Mouse (Mus musculus): Measurements from ENCODE around the gene H2afv. TPM values are rescaled to one million over a fixed set of nuclear protein-coding genes. Genes with fewer than 3 reads are reported as not detected.

Gene H2afv
- polyA plus RNA-seq, 1 experiment = 106 TPM

DNA sequence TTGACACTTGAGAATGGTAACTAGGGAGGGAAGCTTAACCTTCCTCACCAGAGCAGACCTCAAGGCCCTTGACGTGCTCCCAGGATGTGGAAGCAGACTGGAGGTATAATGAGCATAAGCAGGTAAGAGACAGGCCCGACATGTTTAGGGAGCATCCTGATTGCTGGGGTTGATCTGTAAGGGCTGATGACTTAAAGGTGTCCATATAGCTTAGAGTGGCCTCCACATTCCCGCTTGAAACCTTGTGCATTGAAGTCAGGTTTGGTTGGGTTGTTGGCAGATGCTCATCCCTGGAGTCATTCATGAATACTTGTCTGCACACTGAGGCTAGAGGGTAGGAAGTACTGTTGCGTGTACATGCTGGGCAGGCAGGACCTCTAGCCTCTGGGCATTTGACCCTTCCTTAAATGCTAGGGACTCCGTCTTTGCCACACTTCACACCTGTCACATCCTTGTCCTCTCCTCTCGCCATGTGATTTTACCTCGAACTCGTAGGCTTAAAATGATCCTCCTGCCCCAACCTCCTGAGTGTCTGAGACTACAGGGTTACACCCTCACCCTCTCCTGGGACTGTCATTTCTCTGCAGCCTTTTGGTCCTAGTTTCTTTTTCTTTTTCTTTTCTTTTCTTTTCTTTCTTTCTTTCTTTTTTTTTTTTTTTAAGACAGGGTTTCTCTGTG lies 53.7 kb downstream of the H2afv start:
- WGBS = 57% methylated on average over 8 of the region's 8 CpGs
- DNase-seq = peak; percentile 16 to 25

GRCm38 (mm10) chr11:6389483-6389921 lies 54.7 kb downstream of the H2afv start:
- Histone ChIP-seq H3K4me3 (replicated peaks; ENCODE audit: insufficient read depth, low read depth, low read length) (peak overlapping the region; percentile 98), H3K27me3 (ENCODE audit: control insufficient read depth, insufficient read depth, low read length) (no peaks in the 10 kb centered on the region), H3K27ac (ENCODE audit: insufficient read depth, low read length) (peak overlapping the region; percentile 81), H3K4me1 (ENCODE audit: control insufficient read depth, insufficient read depth, low read length) (peaks cover 20% of the 10 kb centered on the region)
- peak in 1 of 2 experiments; percentile 65 for DNase-seq
- 1% methylated on average over 42 of the region's 43 CpGs for WGBS
- TF ChIP-seq CTCF (IDR thresholded peaks at IDR 0.05; ENCODE audit: borderline replicate concordance, insufficient read depth, low read depth, low read length) (no peak), POLR2A (IDR thresholded peaks at IDR 0.05; ENCODE audit: borderline replicate concordance, insufficient read depth, low read length) (no peak)

More for the DNA sequence above, 53.7 kb downstream of the H2afv start:
- H3K4me3 ChIP-seq (replicated peaks; ENCODE audit: insufficient read depth, low read depth, low read length) = peak overlapping the region; percentile 98
- no peak overlapping the region for H3K27ac ChIP-seq (ENCODE audit: insufficient read depth, low read length)
- H3K4me1 ChIP-seq (ENCODE audit: control insufficient read depth, insufficient read depth, low read length) = peaks cover 28% of the 10 kb centered on the region
- TF ChIP-seq CTCF (IDR thresholded peaks at IDR 0.05; ENCODE audit: borderline replicate concordance, insufficient read depth, low read depth, low read length) (no peak), POLR2A (IDR thresholded peaks at IDR 0.05; ENCODE audit: borderline replicate concordance, insufficient read depth, low read length) (no peak)
- no peaks in the 10 kb centered on the region for H3K27me3 ChIP-seq (ENCODE audit: control insufficient read depth, insufficient read depth, low read length)

DNA sequence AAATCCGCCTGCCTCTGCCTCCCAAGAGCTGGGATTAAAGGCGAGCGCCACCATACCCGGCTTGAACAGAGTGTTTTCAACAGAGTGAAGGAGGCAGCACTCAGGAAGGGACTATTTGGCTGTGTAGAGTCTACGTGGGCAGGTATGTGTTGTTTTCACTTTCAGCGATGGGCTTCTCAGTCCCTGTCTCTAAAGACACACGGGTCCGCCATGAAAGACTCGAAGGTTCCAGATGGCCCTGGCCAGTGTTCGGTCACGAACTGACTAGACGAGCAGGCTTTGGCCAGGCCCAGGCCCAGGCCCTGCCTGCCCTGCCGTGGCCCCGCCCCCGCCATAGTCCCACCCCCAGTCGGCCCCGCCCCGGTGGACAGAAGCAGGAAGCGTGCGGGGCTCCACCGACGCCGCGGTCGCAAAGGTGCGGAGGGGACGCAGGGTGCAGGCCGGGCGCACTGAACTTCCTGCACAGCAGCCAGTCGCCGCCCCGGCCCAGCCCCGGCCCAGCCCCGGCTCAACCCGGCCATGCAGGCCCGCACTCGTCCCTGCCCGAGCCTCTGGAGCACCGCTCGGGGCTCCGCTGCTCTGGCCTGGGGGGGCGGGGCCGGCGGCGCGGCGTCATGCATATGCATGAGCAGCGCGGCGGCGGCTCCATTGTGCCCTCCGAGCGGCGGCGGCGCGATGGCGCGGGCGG lies 55.4 kb downstream of the H2afv start, which contains the start of gene Zmiz2:
Gene Zmiz2, plus strand, starts transcription at position 349 of the 688 bp plus-strand sequence.
- Histone ChIP-seq H3K4me3 (replicated peaks; ENCODE audit: insufficient read depth, low read depth, low read length) (peak within 1 kb of the TSS; percentile 98), H3K27ac (ENCODE audit: insufficient read depth, low read length) (peak within 1 kb of the TSS; percentile 84), H3K27me3 (ENCODE audit: control insufficient read depth, insufficient read depth, low read length) (no peaks in the 10 kb centered on the region), H3K4me1 (ENCODE audit: control insufficient read depth, insufficient read depth, low read length) (peaks cover 14% of the 10 kb centered on the region)
- DNase-seq = peak; percentile 96
- 4% methylated on average over 55 of the region's 60 CpGs for WGBS
- TF ChIP-seq CTCF (IDR thresholded peaks at IDR 0.05; ENCODE audit: borderline replicate concordance, insufficient read depth, low read depth, low read length) = no peak
- TF ChIP-seq POLR2A (IDR thresholded peaks at IDR 0.05; ENCODE audit: borderline replicate concordance, insufficient read depth, low read length) = peak; percentile 77; the same call in 1 of the 2 replicates

DNA sequence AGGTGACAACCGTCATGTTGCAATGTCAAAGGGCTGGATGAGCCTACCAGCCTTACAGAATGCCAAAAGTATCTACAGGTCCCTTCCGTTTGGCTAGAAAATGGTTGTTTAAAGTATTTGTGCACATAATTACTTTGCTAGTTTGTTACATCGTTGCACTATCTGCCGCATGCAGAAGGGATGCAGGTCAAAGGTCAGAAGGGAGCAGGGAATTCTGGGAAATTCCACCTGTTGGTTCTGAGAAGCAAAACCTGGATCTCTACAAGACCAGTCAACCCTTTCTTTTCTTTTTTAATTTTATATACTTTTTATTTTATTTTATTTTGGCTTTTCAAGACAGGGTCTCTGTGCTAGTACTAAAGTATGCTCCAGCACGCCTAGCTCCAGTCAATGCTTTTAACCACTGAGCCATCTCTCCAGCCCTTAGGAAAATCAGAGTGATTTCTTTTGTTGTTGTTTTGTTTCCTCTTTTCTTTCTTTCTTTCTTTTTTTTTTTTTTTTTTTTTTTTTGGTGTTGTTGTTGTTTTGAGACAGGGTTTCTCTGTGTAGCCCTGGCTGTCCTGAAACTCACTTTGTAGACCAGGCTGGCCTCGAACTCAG lies 56.0 kb downstream of the H2afv start:
- 93% methylated on average over 6 of the region's 6 CpGs for WGBS
- Histone ChIP-seq H3K4me1 (ENCODE audit: control insufficient read depth, insufficient read depth, low read length) (peaks cover 10% of the 10 kb centered on the region), H3K4me3 (replicated peaks; ENCODE audit: insufficient read depth, low read depth, low read length) (no peak overlapping the region), H3K27ac (ENCODE audit: insufficient read depth, low read length) (peak overlapping the region; percentile 84), H3K27me3 (ENCODE audit: control insufficient read depth, insufficient read depth, low read length) (no peaks in the 10 kb centered on the region)
- peak; percentile 10 to 29 for DNase-seq
- TF ChIP-seq POLR2A (IDR thresholded peaks at IDR 0.05; ENCODE audit: borderline replicate concordance, insufficient read depth, low read length) = no peak
- no peak for TF ChIP-seq CTCF (IDR thresholded peaks at IDR 0.05; ENCODE audit: borderline replicate concordance, insufficient read depth, low read depth, low read length)

- TF ChIP-seq POLR2A (IDR thresholded peaks at IDR 0.05; ENCODE audit: borderline replicate concordance, insufficient read depth, low read length) (no peak), CTCF (IDR thresholded peaks at IDR 0.05; ENCODE audit: borderline replicate concordance, insufficient read depth, low read depth, low read length) (no peak)
- Histone ChIP-seq H3K4me1 (ENCODE audit: control insufficient read depth, insufficient read depth, low read length) (no peaks in the 10 kb centered on the region), H3K4me3 (replicated peaks; ENCODE audit: insufficient read depth, low read depth, low read length) (no peak overlapping the region), H3K27ac (ENCODE audit: insufficient read depth, low read length) (no peak overlapping the region), H3K27me3 (ENCODE audit: control insufficient read depth, insufficient read depth, low read length) (no peaks in the 10 kb centered on the region)
- DNase-seq = no peak
- 86% methylated on average over 6 of the region's 6 CpGs for WGBS
Observed at GRCm38 (mm10) chr11:6380916-6381315, 63.3 kb downstream of the H2afv start.

Other genes starting within 250 kb of the H2afv start
- 0.15 and 0.16 TPM in 2 replicates for gene A730071L15Rik, start 244.4 kb downstream of the H2afv start, polyA plus RNA-seq (2012; rRNA removed)
- gene Nudcd3, start 244.0 kb downstream of the H2afv start, polyA plus RNA-seq (2012; rRNA removed) = 91.5 and 96.0 TPM in 2 replicates
- 1.2 and 1.3 TPM in 2 replicates for gene Npc1l1, start 214.3 kb downstream of the H2afv start, polyA plus RNA-seq (2012; rRNA removed)
- 48.5 and 49.4 TPM in 2 replicates for gene Ddx56, start 176.7 kb downstream of the H2afv start, polyA plus RNA-seq (2012; rRNA removed)
- gene Tmed4, start 169.6 kb downstream of the H2afv start, polyA plus RNA-seq (2012; rRNA removed) = 185 and 188 TPM in 2 replicates
- gene Ogdh, start 152.8 kb downstream of the H2afv start, polyA plus RNA-seq (2012; rRNA removed) = 232 and 235 TPM in 2 replicates
- 90.4 and 92.2 TPM in 2 replicates for gene Zmiz2, start 55.4 kb downstream of the H2afv start, polyA plus RNA-seq (2012; rRNA removed)
- gene Ppia, start 29.0 kb downstream of the H2afv start, polyA plus RNA-seq (2012; rRNA removed) = 2,288 and 2,321 TPM in 2 replicates
- gene Purb, start 31.5 kb upstream of the H2afv start, polyA plus RNA-seq (2012; rRNA removed) = 76.9 and 81.9 TPM in 2 replicates
- gene Myo1g, start 76.5 kb upstream of the H2afv start, polyA plus RNA-seq (2012; rRNA removed) = 0.77 and 0.86 TPM in 2 replicates
- gene Ccm2, start 102.4 kb upstream of the H2afv start, polyA plus RNA-seq (2012; rRNA removed) = 86.8 and 92.5 TPM in 2 replicates
- gene Nacad, start 161.6 kb upstream of the H2afv start, polyA plus RNA-seq (2012; rRNA removed) = 70.0 and 94.4 TPM in 2 replicates
- 83.8 and 87.0 TPM in 2 replicates for gene Tbrg4, start 181.6 kb upstream of the H2afv start, polyA plus RNA-seq (2012; rRNA removed)
- not detected in 2 replicates for gene Wap, start 194.2 kb upstream of the H2afv start, polyA plus RNA-seq (2012; rRNA removed)
- gene Ramp3, start 214.1 kb upstream of the H2afv start, polyA plus RNA-seq (2012; rRNA removed) = 34.3 and 41.0 TPM in 2 replicates